Mouse (Mus musculus): ENCODE results near the gene Numbl.

DNA sequence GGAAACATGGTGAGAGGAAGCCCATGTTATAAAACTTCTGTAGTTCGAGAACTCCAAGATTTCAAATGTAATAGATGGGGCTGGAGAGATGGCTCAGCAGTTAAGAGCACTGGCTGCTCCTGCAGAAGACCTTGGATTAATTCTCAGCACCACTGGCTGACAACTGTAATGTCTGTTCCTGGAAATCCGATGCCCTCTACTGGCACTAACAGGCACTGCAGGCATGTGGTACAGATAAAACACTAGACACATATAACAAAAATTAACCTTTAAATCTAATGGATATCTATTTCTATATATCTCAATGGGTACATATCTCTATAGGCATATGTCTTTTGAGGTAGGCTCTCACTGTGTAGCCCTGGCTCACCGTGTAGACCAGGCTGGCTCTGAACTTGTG, 56.2 kb downstream of the Numbl start:
- TF ChIP-seq CTCF (conservative IDR thresholded peaks at IDR 0.05 in 1 of 2, IDR thresholded peaks at IDR 0.05 in 1 of 2; ENCODE audit: low read depth in 2 of 2, low read length in 2 of 2) (peak in 1 of 2 experiments; percentile 29; a peak in 2 of 4 replicates), ZMIZ1 (IDR thresholded peaks at IDR 0.05; ENCODE audit: low read depth, low read length) (no peak), TCF12 (IDR thresholded peaks at IDR 0.05; ENCODE audit: low read depth, low read length) (no peak)
